Mouse (Mus musculus) right cerebral cortex, postnatal 4 days (tissue): ENCODE measurements around the gene Nap1l5.

Source experiments
- DNase-seq: peaks from one replicate; pipeline ENCODE4 v3.0.0-alpha.2; 2022

Nap1l5 gene

DNA sequence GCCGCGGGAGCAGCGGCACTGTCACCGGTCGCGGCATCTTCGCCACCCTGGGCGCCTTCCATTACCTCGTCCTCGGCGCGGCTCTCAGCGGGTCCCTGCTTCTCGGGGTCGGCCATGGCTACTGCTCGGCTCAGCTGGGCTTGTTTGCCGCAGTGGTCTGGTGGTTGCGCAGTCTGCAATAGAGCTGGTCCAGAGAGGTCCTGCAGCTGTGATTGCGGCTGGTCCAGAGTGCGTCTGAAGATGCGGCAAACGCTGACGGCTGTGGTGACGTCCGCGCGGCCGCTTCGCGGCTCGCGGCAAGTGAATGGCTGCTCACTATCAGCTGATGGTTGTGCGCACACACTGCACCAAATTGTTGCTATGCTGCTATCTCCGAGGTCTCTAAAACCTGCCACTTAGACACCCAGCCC lies at the start of gene Nap1l5:
Nap1l5 (minus strand) TSS at position 225 of the 410 bp plus-strand sequence.
- peak; percentile 65 for DNase-seq

DNA sequence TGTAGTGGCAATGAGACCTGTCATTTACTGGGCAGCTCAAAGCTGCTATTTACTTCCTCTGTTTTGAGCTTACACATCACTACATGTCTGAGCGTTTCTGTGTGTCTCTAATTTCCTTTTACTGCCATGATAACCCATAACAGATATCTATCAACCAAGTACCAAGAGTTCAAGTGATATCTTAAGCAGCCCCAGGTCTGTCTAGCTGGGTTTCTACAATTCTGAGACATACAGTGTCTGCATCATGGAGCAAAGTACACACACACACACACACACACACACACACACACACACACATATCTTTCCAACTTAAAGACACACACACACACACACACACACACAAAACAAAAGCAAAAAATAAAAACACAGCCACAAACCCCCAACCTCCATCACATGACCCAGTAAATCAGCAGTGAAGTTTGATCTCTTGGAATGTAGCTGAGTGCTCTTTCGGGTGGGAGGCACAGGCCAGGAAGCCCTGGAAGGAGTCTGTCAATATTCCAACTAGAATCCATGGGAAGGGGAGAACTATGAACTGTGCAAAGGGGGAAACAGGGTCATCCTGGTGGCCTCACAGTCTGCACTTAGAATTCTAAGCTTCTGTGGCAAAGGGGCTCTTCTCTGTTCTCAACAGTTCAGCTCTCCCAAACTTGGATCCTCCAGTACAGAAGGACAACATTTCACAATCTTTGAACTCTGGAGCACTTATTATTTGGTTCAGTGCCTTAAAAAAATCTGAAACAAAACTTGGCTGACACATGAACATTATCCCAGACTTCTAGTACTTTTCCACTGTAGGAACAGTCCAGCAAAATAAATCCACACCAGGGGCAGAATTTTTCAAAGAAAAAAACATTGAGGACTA lies 44.5 kb upstream of the Nap1l5 start:
- DNase-seq: no peak

DNA sequence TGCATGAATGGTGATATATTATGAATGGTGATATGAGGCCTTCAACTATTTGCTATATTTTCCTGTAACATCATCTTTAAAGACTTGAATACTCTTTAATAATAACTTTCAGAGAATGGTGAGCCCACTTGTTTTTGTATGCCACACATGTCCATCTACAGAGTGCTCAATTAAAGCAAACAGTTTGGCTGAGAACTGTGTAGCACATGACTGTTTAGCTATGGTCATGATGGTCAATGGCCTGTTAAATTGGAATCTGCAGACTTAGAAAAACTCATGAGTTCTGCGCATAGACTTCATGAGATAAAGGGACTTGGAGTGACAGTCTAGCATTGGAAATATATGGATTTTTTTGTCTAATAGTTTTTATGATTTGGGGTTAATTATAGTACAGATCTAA lies 43.5 kb upstream of the Nap1l5 start:
- DNase-seq: no peak

DNA sequence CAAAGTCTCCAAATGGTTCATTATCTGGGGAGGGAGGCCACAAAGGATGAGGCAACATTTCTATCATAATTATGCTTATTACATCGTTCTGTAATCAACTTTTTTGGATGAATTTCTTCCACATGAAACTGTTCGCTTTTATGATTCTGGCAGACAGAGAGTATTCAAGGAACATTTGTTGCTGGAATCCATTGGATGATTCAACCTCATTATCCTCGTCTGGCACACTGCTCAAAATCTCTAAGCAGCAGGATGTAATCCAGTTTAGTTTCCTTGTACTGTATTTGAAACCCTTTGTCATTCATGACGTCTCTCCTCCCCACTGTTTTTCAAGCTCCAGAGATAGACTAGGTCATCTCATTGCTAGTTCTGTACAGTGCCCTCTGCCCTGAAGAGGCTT lies 40.0 kb upstream of the Nap1l5 start:
- no peak for DNase-seq

DNA sequence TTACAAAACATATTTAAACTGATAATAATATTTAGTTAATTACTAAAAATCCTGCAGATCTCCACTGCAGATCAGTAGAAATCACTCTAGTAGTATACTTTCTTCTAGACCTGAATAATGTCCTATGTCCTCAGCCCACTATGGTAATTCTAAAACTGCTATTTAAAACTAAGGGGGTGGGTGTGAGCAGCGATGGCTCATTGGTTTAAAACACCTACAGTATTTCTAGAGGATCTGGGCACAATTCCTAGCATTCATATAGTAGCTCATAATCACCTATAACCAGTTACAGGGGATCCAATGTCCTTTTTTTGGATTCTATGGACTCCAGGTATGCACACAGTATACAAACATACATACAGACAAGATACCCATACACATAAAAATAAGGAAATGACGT lies 39.4 kb upstream of the Nap1l5 start:
- no peak for DNase-seq

DNA sequence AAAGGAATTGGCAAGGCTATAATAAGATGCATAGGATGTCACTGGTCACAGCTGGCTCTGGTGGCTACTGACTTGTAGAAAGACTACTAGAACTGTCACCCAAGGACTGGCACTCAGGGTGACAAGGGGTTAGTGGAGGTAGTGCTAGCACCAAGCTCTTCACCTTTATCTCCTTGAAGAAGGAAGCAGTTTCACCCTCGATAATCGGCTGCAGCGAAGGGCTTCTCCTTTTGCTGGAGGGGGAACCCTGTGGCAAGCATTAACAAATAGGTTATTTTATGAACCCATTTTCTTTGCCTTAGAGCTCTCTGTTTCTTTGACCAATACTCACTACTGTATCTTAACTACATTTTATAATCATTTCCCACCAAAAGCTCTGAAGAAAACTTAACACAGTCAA lies 37.1 kb upstream of the Nap1l5 start:
- no peak for DNase-seq

DNA sequence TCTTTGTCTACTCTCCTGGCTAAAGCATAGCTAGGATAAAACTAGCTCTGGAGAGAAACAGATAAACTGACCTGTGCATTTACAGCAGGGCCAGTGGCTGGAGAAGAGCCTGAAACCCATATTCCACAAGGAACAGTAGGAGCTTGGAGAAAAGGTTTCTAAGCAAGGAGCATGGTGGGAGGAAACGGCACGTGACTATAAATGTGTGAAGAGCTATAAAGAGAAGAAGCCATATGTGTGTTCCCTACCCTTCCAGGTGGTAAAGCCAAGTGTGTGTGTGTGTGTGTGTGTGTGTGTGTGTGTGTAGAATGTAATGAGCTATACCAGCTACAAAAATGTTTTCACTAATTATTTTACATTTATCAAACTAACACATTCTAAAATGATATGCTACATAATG lies 35.4 kb upstream of the Nap1l5 start:
- no peak for DNase-seq

DNA sequence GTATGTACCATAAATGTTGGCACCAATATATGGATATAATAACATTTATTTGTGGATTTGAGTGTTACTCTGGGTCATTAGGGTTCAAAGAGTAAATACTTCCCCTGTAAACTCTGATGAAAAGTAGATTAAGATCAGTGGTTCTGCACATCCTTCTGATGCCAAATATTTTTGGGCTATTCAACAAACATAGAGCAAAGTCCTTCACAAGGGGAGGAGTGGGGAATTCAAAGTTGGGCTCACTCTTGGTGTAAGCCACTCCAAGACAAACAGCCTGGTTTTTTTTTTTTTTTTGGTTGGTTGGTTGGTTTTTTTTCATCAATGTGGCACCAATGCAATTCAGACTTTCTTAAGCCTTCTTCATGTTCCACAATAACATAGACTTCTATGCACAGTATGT lies 30.9 kb upstream of the Nap1l5 start:
- DNase-seq: no peak

DNA sequence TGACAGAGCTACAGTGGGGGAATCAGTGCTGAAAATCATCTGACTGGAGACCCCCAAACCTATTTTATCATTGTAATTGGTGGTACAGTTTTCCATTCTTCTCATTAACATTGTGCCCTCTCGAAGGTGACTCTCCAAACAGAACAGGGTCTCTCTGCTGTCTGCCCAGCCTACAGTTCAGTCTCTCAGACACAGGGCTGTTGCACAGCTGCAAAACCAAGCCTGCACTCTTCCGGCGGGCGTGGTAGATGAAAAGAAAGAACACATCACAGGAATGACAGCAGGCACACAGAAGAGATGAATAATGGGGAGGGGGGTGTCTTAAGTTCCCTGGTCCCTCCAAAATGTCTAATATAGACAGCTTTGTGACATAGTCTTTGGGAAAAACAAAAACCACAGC lies 27.3 kb upstream of the Nap1l5 start:
- no peak for DNase-seq

DNA sequence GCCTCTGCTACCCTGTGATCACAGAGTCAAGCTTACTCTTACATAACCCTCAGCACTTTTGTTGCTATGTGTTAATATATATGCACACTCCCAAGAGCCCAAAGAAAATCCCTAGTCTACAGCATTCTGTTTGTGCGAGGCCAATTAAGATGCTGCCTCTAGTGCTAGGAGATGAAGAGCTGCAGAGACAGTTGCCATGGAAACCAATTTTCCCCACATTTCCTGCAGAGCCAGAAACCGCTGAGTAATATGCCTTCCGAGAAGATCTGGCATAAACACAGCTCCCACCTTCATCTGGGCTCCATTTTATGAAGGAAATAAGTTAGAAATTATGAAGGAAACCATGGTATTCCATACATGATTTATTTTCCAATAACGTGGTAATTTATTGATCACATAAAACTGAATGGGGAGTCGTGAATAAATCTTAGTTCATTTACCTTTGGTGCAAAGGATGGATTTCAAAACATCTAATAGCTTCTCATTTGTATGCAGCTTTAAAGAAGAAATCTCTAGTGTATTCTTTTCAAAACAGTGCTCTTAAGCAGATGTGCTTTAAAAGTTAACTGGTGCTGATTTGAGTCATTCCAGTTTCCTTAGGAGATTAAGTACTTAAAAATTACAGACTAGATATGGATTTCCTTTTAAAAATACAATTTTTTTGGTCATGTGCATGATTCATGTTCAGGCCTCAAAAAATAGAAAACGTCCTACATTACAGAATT lies 26.5 kb upstream of the Nap1l5 start:
- peak; percentile 28 for DNase-seq

DNA sequence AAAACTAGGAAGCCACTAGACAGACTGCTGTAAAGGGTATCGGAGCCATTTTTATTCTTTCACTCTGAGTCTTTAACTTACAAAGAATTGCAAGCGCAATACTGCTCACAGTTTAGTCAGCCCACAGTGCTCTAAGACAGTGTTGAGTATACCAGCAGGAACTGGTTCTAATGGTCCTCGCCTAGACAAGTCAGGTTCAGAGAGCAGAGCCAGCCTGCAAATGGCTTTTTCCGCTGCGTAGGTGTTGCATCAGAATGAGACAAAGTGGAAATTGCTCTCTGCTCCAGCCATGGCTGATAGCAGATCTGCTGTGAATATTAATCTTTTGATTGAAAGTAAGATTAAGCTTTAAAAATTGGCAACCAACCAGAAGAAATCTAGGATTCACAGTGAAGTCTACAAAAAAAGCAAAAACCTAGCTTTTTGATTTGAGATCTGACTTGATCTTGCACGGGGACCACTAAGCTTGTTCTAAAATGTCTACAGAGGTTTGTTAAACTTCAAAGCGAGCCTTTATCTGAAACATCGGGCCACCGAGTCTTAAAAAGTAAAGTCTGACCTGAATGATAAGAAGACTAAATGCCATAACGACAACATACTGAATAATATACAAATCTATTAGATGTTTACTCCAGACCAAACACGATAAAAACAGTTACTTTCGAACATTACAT lies 25.8 kb upstream of the Nap1l5 start:
- no peak for DNase-seq

DNA sequence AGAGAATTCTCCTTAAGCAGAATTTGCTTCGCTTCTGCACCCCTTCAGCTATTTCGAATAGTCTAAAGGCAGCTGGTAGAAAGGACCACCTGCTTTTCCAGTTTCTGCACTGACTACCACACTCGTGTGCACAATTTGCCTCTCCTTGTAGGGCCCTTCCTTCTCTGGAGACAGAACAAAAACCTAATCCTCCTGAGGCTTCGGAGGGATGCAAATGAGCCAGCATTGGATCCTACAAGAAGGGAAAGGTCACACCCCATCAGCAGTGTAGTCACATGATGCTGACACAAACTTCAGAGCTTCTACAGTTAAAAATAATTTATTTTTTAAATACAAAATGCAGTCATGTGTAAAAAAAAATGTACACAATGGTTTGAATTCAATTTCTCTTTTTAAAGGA lies 24.3 kb upstream of the Nap1l5 start:
- no peak for DNase-seq

DNA sequence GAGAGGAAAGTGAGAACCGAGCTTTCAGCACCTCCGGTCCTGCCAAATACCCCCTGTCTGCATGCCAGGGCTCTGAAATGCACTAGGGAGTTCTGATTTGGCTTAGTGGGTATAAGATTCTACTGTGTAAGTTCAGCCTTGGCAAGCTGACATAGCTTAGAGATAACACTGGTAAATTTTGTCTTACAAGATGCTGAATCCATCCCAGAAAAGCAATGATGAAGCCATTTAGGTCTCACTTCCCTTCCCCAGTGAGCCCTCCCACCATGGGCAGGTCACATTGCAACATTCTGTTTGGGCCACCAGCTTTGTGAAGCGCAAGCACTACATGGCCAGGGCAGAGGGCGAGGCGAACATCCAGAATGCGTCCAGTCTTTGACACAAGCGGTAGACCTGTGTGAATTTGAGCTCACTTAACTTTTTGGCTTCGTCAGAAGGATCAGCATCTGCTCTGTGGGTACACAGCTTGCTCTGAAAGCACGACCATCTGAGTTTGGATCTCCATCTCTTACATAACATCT lies 23.1 kb upstream of the Nap1l5 start:
- DNase-seq: peak; percentile 58

DNA sequence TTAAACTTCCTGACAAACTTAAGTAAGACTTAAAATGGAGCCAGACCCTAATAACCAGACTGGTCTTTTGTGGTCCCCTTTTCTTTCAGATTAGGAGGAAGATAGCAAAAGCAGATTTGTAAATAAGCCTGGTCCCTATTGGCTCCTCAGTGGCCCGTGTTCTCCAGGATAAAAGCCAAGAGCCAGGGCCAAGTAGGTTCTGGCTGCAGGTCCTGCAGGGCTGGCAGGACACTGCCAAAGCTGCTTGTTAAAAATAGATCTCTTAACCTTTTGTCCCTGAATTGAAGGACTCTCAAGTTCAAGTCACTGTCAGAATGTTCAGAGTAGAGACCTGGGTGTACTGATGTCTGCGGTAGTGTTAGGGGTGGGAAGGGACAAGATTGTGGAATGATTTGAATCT lies 21.0 kb upstream of the Nap1l5 start:
- no peak for DNase-seq

DNA sequence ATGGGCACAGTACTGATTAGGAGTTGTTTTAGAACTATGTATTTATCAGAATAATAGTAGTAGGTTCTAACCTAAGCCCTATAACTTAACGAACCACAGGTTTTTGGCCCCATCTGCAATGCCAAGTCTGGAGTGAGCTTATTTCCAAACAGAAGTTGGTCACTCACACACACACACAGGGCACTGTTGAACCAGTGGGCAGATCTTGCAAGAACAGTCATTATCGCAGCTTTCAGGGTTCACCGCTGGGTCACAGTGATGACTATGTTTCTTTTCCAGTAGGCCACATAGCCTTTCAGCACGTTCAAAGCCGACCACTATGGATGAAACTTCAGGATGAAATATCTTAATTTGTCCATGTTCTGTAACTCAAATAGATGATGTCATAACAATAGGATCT lies 15.6 kb upstream of the Nap1l5 start:
- DNase-seq: no peak

DNA sequence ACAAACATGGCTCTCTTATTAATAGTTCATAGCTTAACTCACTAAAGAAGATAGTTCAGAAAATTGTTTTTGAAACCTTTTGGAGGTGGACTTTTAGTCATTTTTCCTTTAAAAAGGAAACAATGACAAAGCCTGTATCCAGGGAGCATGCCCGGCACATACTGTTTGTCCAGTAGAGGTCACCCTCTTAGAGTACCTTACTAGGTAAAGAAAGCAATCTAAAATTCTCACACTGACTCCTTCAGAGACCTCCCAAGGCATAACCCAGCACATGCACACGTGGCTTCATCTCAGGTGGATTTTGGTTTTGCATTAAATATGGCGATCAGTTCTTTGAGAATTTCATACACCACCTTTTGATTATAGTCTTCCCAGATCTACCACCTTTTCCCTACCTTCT lies 14.7 kb upstream of the Nap1l5 start:
- no peak for DNase-seq

DNA sequence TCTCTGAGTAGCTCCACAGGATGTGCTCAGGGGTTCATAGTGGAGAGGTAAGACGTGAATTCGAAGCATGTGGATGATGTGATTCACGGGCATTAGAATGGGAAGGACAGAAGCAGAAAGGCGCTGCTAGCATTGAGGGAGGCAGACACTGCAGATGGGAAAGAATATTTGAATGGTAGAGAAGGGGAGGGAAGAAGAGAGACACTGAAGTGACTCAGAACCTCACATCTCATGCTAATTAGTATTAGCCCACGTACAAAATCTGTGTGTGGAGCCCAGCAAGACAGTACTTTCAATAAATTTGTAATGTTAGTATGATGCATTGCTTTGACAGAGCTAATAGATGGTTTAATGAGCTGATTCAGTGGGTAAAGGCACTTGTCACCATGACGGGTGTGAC lies 13.9 kb upstream of the Nap1l5 start:
- DNase-seq: no peak

DNA sequence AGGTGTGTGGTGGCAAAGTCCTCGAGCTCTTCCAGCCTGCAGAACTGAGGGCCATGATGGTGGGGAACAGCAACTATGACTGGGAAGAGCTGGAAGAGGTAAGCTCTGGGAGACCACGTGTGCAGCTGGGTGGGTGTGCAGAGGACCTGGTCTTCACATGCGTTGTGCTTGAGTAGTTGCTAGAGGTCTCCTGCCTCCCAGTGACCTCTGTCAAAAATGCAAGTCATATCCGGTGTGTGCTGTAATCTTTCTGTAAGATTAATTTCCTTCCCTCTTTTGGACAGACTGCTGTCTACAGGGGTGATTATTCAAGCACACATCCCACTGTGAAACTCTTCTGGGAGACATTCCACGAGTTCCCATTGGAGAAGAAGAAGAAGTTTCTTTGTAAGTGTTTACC lies 9.6 kb upstream of the Nap1l5 start:
- no peak for DNase-seq

DNA sequence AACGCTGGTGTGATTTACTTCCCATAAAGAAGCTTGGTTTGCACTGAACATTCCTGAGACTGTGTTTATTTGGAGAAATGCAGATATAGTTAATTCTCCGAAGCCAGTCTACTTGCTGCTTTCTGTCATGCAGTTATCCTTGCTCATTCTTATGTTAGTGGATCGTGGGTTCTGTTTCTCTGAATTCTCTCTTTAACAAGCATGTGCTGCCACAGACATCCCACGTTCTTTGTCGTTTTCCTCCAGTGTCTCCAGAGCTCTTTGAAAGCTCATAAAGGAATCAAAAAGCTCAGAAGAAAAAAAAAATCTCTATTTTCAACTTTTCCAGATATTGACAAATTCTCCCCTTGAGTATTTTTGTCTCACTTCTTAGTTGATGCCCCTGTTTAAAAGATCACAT lies 7.1 kb upstream of the Nap1l5 start:
- no peak for DNase-seq

DNA sequence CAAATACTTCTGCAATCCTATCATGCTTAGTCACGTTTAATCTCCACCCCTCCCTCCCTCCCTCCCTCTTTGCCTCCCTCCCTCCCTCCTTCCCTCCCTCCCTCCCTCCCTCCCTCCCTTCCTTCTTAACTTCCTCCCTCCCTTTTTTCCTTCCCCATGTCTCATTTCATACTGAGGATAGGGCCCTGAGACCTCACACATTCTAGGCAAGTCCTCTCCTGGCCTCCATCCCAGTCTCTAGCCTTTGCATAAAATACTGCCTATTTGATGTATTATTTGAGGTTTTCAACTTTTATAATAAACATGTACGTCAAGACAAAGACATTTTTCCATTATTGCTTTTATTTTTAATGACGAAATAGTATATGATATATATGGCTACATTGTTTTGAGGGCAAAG lies 6.7 kb upstream of the Nap1l5 start:
- no peak for DNase-seq

DNA sequence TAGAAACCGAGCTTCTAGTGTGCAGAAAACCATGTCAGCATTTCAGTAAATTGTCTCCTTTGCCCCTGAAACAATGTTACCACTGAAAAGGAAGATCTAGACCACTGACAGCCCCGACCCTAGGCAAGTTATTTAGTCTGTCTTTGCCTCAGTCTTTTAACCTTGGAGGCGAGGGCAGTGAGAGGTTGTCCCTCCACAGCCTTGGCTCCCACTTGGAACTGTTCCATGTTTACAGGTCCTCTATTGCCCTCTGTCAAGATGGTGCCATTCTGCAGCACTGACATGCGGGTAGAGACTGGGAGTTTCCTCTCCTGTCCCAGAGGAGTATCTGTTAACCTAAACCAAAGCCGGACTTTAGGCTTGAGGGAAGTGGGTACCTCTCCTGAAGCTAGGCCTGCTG lies 6.0 kb upstream of the Nap1l5 start:
- no peak for DNase-seq

DNA sequence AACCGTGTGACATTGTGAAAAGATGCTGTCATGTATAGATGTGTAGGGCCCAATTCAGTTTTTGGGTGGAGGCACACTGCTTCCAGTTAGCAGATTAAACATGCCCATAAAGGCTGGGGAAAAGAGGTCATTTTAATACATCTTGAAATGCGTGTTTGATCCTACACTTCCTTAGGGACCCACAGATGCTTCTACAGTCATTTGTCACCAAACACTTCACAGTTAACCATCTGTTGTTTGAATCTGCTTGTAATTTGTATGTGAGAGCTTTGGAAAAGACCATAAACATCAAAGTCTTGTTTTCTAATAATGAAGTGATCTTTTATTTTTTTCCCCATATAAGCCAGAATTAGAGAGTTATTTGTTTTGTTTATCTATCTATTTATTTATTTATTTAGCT lies 915 bp upstream of the Nap1l5 start:
- no peak for DNase-seq

DNA sequence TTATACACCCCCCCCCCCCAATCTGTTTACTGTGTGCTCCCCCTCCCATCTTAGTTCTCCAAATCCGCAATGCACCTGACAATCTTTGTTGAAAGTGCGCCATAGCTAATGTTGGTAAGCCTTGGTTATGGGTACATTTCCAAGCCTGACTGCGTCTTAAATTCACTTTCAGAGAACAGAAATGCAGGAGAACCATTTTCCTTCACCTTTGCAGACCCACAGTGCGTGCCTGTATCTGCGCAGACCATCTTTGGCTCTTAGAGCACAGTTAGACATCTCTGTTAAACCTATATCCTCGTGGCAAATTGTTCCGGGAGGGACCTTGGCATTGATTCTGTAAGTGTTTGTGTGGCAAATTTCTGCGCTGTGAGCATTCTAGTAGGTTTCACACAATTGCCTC lies 460 bp upstream of the Nap1l5 start:
- no peak for DNase-seq

DNA sequence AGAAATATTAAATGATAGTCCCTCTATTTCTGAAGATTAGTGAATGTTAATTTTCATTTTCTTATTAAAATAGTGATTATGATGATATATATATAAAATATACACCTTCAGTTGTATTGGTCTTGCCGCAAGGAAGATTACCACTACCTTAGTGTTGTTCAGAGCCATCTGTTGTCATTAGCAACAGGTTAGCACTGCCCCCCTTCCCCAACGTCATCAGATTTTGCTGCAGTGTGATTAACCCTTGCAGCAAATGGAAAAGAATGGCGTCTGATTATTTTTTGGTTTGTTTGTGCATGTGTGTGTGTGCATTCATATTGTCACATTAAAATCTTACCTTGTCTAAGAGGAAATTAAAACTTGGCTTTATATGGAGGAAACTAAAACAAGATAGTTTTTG lies 2.3 kb downstream of the Nap1l5 start:
- DNase-seq: no peak
